Mouse (Mus musculus) ES-Bruce4 (cell line): ENCODE measurements around the gene Srsf5. TPM values are rescaled to one million over a fixed set of nuclear protein-coding genes. Genes with fewer than 3 reads are reported as not detected.

ENCODE experiments used
- H3K27ac ChIP-seq: 2 replicates; pipeline ENCODE4 v1.5.1; 2012; ENCODE audit warnings: low read length, inconsistent platforms; ENCODE audit not compliant: insufficient read depth
- H3K27me3 ChIP-seq: 2 replicates; pipeline ENCODE4 v1.6.1; 2012; ENCODE audit warnings: mild to moderate bottlenecking, low read length, inconsistent platforms; ENCODE audit not compliant: control insufficient read depth, poor library complexity, insufficient read depth, severe bottlenecking
- H3K36me3 ChIP-seq: 2 replicates; pipeline ENCODE4 v1.6.1; 2012; ENCODE audit warnings: inconsistent platforms, mild to moderate bottlenecking, low read length, moderate library complexity; ENCODE audit not compliant: control insufficient read depth, poor library complexity, insufficient read depth, severe bottlenecking
- H3K4me1 ChIP-seq: one replicate; pipeline ENCODE4 v1.8.1; 2011; ENCODE audit warnings: low read length; ENCODE audit not compliant: control insufficient read depth, insufficient read depth
- H3K4me3 ChIP-seq: 2 replicates; pipeline ENCODE4 v1.5.1; 2011; ENCODE audit warnings: low read depth, mild to moderate bottlenecking, low read length
- H3K9ac ChIP-seq: 2 replicates; pipeline ENCODE4 v1.6.1; 2012; ENCODE audit warnings: low read depth, mild to moderate bottlenecking, inconsistent platforms; ENCODE audit not compliant: poor library complexity, severe bottlenecking
- H3K9me3 ChIP-seq: replicated peaks from 2 replicates; pipeline ENCODE4 v1.6.1; 2012; ENCODE audit warnings: mild to moderate bottlenecking, low read length, inconsistent platforms; ENCODE audit not compliant: control insufficient read depth, poor library complexity, insufficient read depth, severe bottlenecking
- CTCF ChIP-seq: IDR thresholded peaks from one replicate; pipeline ENCODE4 v1.8.1; 2011; ENCODE audit warnings: low read depth, low read length
- EP300 ChIP-seq: IDR thresholded peaks from 2 replicates; pipeline ENCODE4 v1.6.1; 2011; ENCODE audit warnings: low read depth, low read length; ENCODE audit not compliant: insufficient read depth
- POLR2A ChIP-seq: IDR thresholded peaks from one replicate; pipeline ENCODE4 v1.8.1; 2011; ENCODE audit warnings: low read length; ENCODE audit not compliant: insufficient read depth
- polyA plus RNA-seq: library from polyadenylated mRNA; stranded (reverse); fragments of >200 nt; gene quantifications from 2 replicates; pipeline ENCODE4 v1.2.4, GENCODE M21; 2011; ENCODE audit warnings: low read depth; ENCODE audit not compliant: missing spikeins, insufficient read depth, insufficient read length

Gene Srsf5
- 605 and 614 TPM in 2 replicates for polyA plus RNA-seq

- H3K4me3 ChIP-seq: peak within 1 kb of the TSS; percentile 81
- no peaks in the 10 kb centered on the region for H3K4me1 ChIP-seq
- peaks cover 35% of the 10 kb centered on the region for H3K36me3 ChIP-seq
- peak within 1 kb of the TSS; percentile 89 for H3K9ac ChIP-seq
- no peaks in the 10 kb centered on the region for H3K27me3 ChIP-seq
- peak within 1 kb of the TSS; percentile 74 for H3K27ac ChIP-seq
- TF ChIP-seq CTCF: no peak
- TF ChIP-seq EP300: 0 out of 2 replicates have a peak, but pooled peaks have one; percentile 15
- peak; percentile 99 for TF ChIP-seq POLR2A
- no peaks in the 10 kb centered on the region for H3K9me3 ChIP-seq
These were observed at the start of gene Srsf5 for GRCm38 (mm10) chr12:80945334-80945995. Gene Srsf5, plus strand, starts transcription at chr12:80945504.

- Histone ChIP-seq H3K27ac (no peak overlapping the region), H3K36me3 (no peaks in the 10 kb centered on the region), H3K9ac (no peak overlapping the region), H3K4me1 (no peaks in the 10 kb centered on the region), H3K27me3 (no peaks in the 10 kb centered on the region), H3K4me3 (no peak overlapping the region), H3K9me3 (no peaks in the 10 kb centered on the region)
- TF ChIP-seq CTCF: no peak
- no peak for TF ChIP-seq EP300
- no peak for TF ChIP-seq POLR2A
These were observed 35.7 kb upstream of the Srsf5 start for GRCm38 (mm10) chr12:80909631-80910030.

GRCm38 (mm10) chr12:80917764-80918163, 27.5 kb upstream of the Srsf5 start:
- H3K27me3 ChIP-seq: no peaks in the 10 kb centered on the region
- no peak overlapping the region for H3K4me3 ChIP-seq
- TF ChIP-seq CTCF (peak; percentile 98), POLR2A (no peak)
- no peaks in the 10 kb centered on the region for H3K36me3 ChIP-seq
- no peaks in the 10 kb centered on the region for H3K9me3 ChIP-seq
- H3K27ac ChIP-seq: no peak overlapping the region
- H3K4me1 ChIP-seq: peaks cover 1% of the 10 kb centered on the region
- H3K9ac ChIP-seq: no peak overlapping the region

GRCm38 (mm10) chr12:80921301-80921700, 24.0 kb upstream of the Srsf5 start:
- TF ChIP-seq CTCF (no peak), EP300 (no peak), POLR2A (no peak)
- no peaks in the 10 kb centered on the region for H3K9me3 ChIP-seq
- no peak overlapping the region for H3K4me3 ChIP-seq
- H3K27me3 ChIP-seq: no peaks in the 10 kb centered on the region
- H3K27ac ChIP-seq: peak overlapping the region; percentile 83
- H3K4me1 ChIP-seq: peaks cover 9% of the 10 kb centered on the region
- H3K9ac ChIP-seq: no peak overlapping the region
- no peaks in the 10 kb centered on the region for H3K36me3 ChIP-seq

GRCm38 (mm10) chr12:80922869-80923268, 22.4 kb upstream of the Srsf5 start:
- peak overlapping the region; percentile 68; the same call in 1 of the 2 replicates for H3K27ac ChIP-seq
- H3K4me1 ChIP-seq: peaks cover 9% of the 10 kb centered on the region
- no peaks in the 10 kb centered on the region for H3K36me3 ChIP-seq
- H3K9ac ChIP-seq: peak overlapping the region; percentile 44
- no peaks in the 10 kb centered on the region for H3K27me3 ChIP-seq
- no peaks in the 10 kb centered on the region for H3K9me3 ChIP-seq
- TF ChIP-seq POLR2A (peak; percentile 13), EP300 (peak; percentile 72; the same call in 1 of the 2 replicates), CTCF (no peak)
- H3K4me3 ChIP-seq: peak overlapping the region; percentile 67

- Histone ChIP-seq H3K9ac (no peak overlapping the region), H3K4me3 (no peak overlapping the region), H3K9me3 (no peaks in the 10 kb centered on the region), H3K4me1 (peaks cover 9% of the 10 kb centered on the region), H3K36me3 (no peaks in the 10 kb centered on the region), H3K27me3 (no peaks in the 10 kb centered on the region), H3K27ac (peak overlapping the region; percentile 87)
- TF ChIP-seq POLR2A (no peak), EP300 (0 out of 2 replicates have a peak, but pooled peaks have one; percentile 20)
These were observed 21.7 kb upstream of the Srsf5 start for GRCm38 (mm10) chr12:80923602-80924001.
